Mouse (Mus musculus) adrenal gland, postnatal 14 days (tissue): ENCODE results near the gene AC124108.1. TPM values are rescaled to one million over a fixed set of nuclear protein-coding genes. Genes with fewer than 3 reads are reported as not detected.
"Not testable (repeated sequence)": the region's sequence is repeated elsewhere in the genome, so short reads cannot be mapped to it uniquely, and the experiment has no call there.

Experiments
- DNase-seq: peaks from one replicate; pipeline ENCODE4 v3.0.0; 2021; ENCODE audit warnings: mixed read lengths
- long read RNA-seq, 2 experiments: library from polyadenylated mRNA; stranded (forward); transcript quantifications; one replicate each; pipeline ENCODE4 v2.0.0; 2021
- total RNA-seq: library from RNA; stranded (reverse); gene quantifications from 2 replicates; pipeline ENCODE4 v1.2.3, GENCODE M21; 2021

Gene AC124108.1
- total RNA-seq = 0.11 and 0.15 TPM in 2 replicates
- long read RNA-seq, experiment 1 = 0 reads
- long read RNA-seq, experiment 2 = 0 reads

GRCm38 (mm10) chr1:132191093-132191785, at the start of gene AC124108.1, which contains the start of gene Lemd1:
AC124108.1 (plus strand) TSS chr1:132191457.
Lemd1 (plus strand) TSS chr1:132191431.
- DNase-seq = no peak

- DNase-seq = peak; percentile 41
These were observed 49.5 kb upstream of the AC124108.1 start for GRCm38 (mm10) chr1:132141753-132142152.

- peak; percentile 56 for DNase-seq
These were observed 48.2 kb upstream of the AC124108.1 start for GRCm38 (mm10) chr1:132143079-132143478.

- DNase-seq = no peak
These were observed 47.5 kb upstream of the AC124108.1 start for GRCm38 (mm10) chr1:132143730-132144129.

- DNase-seq = no peak
These were observed 47.0 kb upstream of the AC124108.1 start for GRCm38 (mm10) chr1:132144223-132144622.

- no peak for DNase-seq
These were observed 46.4 kb upstream of the AC124108.1 start for GRCm38 (mm10) chr1:132144837-132145236.

- DNase-seq = peak; percentile 50
These were observed 45.1 kb upstream of the AC124108.1 start for GRCm38 (mm10) chr1:132145973-132146685.

GRCm38 (mm10) chr1:132149410-132149809, 41.8 kb upstream of the AC124108.1 start:
- no peak for DNase-seq

GRCm38 (mm10) chr1:132150171-132150570, 41.1 kb upstream of the AC124108.1 start:
- peak; percentile 39 for DNase-seq

GRCm38 (mm10) chr1:132150817-132151601, 40.2 kb upstream of the AC124108.1 start:
- DNase-seq = no peak

- no peak for DNase-seq
These were observed 39.3 kb upstream of the AC124108.1 start for GRCm38 (mm10) chr1:132151908-132152307.

GRCm38 (mm10) chr1:132153086-132153690, 38.1 kb upstream of the AC124108.1 start:
- DNase-seq = peak; percentile 8

- no peak for DNase-seq
These were observed 37.6 kb upstream of the AC124108.1 start for GRCm38 (mm10) chr1:132153691-132154090.

- DNase-seq = peak; percentile 91
These were observed 35.5 kb upstream of the AC124108.1 start for GRCm38 (mm10) chr1:132155737-132156136.

GRCm38 (mm10) chr1:132157016-132157781, 34.1 kb upstream of the AC124108.1 start:
- peak; percentile 92 for DNase-seq

- no peak for DNase-seq
These were observed 33.4 kb upstream of the AC124108.1 start for GRCm38 (mm10) chr1:132157808-132158207.

- DNase-seq = peak; percentile 56
These were observed 32.5 kb upstream of the AC124108.1 start for GRCm38 (mm10) chr1:132158741-132159140.

GRCm38 (mm10) chr1:132159681-132160080, 31.6 kb upstream of the AC124108.1 start:
- DNase-seq = no peak

GRCm38 (mm10) chr1:132161211-132161880, 29.9 kb upstream of the AC124108.1 start:
- no peak for DNase-seq

- not testable (repeated sequence) for DNase-seq
These were observed 28.6 kb upstream of the AC124108.1 start for GRCm38 (mm10) chr1:132162618-132163017.
